Mouse (Mus musculus): ENCODE data around the gene Olfr314.

GRCm38 (mm10) chr11:58796850-58797249, 14.1 kb downstream of the Olfr314 start:
- TF ChIP-seq MAFK (IDR thresholded peaks at IDR 0.05; ENCODE audit: insufficient read depth, low read depth, low read length) = no peak
- no peak for TF ChIP-seq CHD2 (IDR thresholded peaks at IDR 0.05; ENCODE audit: low read depth, low read length)
- no peak for TF ChIP-seq HCFC1 (IDR thresholded peaks at IDR 0.05; ENCODE audit: borderline replicate concordance, insufficient read depth, low read length)
- no peak for TF ChIP-seq ZC3H11A (IDR thresholded peaks at IDR 0.05; ENCODE audit: borderline replicate concordance, low read depth, low read length)
- no peak for TF ChIP-seq ZNF384 (IDR thresholded peaks at IDR 0.05; ENCODE audit: low read depth, low read length)
